Mouse (Mus musculus): ENCODE results near the gene Dpp10.

The Dpp10 gene

DNA sequence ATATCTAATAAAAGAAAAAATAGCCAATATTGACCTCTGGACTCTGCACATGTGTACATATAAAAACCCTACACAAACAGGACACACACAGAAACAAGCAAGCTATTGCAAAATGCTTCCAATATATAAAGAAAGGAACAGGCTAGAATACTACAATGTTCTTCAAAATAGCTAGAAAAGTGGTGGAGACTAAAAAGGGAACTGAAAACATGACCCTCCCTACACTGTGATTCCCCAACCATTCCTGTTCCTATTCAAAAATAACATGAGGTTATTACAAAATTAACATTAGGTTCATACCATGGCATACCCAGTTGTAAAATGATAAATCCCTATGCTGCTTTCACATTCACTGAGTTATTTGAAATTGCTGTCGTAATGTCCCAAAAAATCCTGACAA is 125.8 kb downstream of the Dpp10 start:
- no peak for DNase-seq (ENCODE audit: low spot score)

DNA sequence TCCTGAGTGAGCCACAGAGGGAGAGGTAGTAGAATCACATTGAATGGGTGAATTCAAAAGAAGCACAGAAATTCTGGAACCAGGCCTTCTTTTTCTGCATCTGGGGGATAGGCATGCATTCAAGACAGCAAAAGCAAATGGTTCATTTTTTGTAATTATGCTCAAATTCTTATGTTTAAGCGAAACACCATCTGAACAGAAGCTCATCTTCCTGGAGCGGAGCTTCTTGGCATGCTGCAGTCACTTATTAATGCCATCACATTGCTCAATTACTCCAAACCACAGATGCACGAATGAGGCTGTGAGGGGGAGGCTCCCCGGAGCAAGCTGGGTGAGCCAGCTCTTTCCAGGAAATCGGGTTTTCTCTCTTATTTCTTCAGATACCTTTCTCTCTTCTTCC is 142.7 kb downstream of the Dpp10 start:
- DNase-seq (ENCODE audit: low spot score) = no peak

DNA sequence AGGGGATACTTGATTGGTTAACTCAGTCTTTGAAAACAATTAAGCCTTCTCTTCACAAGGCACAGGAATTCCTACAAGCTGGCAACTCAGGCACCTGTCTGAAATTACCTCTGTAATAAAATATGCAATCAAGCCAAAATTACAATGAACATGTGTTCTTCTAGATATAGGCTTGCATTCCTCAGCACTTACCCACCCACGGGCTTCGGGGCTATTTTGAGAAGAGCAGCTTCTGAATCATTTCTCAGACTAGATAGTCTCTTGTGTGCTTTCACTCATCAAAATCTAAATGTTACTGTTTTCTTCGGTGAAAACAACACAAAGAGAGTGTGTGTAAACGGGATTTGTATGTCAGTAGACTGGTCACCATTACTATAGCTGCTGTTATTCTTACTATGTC is 144.1 kb downstream of the Dpp10 start:
- no peak for DNase-seq (ENCODE audit: low spot score)

DNA sequence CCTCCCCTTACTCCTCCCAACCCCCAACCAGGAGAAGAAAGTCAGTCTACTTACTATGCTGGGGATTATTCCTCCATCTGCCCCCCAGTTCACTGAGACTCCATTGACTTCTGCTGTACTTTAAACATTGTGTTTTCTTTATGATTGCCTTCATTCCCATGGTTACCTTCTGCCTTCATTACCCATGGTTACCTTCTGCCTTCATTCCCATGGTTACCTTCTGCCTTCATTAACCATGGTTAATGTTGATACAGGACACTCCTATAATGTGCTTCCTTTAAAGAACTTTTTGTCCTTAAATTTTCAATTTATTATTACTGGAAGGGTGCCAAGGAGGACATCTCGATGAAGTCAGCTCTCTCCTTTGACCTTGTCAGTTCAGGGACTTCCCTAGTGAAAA is 158.1 kb downstream of the Dpp10 start:
- no peak for DNase-seq (ENCODE audit: low spot score)

DNA sequence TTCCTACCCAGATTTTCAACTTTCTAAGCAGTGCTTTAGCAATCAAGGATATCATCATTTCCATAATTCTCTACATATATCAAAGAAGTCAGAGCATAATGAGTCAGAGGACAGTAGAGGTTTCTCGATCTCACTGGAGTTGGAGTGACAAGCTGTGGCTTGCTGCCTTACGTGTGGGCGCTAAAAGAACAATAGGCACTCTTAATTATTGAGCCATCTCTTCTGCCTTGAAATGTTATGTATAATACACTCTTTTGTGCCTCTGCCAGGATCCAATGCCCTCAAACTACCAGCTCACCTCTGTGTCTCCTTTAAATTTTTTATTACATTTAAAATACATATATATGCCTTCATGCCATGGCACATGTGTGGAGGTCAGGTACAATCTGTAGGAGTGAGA is 198.5 kb downstream of the Dpp10 start:
- DNase-seq (ENCODE audit: low spot score) = no peak

DNA sequence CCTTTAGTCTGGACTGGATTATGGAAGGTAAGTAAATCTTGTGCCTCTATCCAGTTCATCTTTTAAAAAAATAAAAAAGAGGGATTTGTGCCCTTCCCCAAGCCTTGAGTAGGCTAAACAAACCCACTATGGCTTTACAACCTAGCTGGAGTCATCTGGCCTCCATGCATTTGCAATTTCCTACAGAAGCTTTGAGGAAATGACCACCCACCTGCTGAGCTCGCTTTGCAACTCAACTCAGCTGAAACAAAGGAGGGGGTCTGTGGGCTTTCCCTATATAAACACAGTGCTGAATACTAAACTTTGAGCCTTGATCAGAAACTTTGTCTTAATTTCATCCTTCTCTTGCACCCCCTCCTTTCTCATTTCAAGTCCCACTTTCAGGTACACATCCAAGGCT is 244.2 kb downstream of the Dpp10 start:
- DNase-seq (ENCODE audit: low spot score) = no peak

DNA sequence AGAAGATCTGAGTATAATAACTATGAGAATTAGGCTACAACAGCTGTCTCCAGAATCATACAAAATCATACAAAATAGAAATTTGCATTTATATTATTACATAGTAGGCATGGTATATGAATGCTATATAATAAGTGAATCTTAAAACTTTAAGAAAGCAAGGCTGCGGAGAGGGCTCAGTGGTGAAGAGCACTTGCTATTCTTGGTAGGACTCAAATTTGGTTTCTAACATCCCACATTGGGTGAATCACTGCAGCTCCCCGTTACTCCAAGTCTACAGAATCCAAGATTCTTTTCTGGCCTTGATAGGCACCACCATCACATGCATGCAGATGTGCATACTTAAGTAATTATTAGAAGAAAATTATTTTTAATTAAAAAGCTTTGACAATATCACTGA is 279.8 kb downstream of the Dpp10 start:
- DNase-seq (ENCODE audit: low spot score) = no peak

DNA sequence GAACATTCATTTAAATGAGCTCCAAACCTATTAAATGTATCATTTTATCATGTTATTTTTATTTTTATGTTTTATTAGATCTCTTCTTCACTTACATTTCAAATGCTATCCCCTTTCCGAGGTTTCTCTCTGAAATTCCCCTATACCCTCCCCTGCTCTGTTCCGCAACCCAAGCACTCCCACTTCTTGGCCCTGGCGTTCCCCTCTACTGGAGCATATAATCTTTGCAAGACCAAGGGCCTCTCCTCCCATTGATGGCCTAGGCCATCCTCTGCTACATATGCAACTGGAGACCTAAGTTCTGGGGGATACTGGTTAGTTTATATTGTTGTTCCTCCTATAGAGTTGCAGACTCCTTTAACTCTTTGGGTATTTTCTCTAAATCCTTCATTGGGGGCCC is 283.1 kb downstream of the Dpp10 start:
- DNase-seq (ENCODE audit: low spot score) = no peak

DNA sequence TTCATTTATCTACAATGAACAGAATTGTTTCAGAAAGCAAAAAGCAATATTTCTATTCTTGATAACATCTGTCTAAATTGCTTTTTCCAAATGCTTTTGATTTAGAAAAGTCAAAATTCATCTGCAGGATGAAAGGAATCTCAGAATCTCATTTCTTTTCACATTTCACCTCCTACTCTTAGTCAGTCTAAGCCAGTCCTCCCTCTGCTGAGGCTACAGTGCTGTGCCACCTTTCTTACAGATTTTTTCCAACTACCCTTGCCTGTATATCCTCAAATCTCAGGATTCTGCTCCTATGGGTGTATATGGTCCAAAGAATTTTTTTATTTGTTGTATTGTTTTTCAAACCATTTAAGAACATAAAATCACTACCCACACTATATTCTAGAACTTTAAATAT is 289.3 kb downstream of the Dpp10 start:
- no peak for DNase-seq (ENCODE audit: low spot score)

DNA sequence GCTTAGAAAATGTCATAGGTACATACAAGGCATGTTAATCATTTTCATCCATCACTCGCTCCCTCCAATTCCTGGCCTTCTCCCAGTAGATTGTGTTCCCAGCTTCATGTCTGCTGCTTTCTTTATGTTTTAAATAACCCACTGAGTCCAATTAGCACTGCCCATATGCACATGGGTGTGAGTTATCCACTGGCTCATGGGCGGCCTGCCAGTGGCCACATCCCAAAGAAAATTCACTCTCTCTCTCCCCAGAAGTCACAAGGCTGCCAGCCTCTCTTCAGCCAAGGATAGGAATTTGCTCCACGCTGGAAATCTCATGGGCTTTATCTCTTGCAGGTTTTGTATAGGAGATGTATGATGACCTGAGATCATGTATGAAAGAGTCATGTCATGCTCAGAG is 338.1 kb downstream of the Dpp10 start:
- DNase-seq (ENCODE audit: low spot score) = no peak

DNA sequence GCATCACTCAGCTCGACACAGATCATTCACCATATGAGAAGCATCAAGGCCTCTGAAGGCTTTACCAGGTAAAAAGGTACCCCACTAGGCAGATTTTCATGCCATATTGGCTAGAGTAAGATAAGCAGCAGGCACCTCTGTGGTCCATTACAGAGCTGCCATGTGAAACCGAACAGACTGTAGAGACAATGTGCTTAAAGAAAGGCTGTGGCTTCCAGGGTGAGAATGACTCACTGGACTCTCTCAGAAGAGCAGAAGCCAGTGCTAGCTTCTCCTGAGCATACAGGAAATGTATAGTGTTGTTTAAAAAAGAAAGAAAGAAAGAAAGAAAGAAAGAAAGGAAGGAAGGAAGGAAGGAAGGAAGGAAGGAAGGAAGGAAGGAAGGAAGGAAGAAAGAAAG is 386.9 kb downstream of the Dpp10 start:
- DNase-seq (ENCODE audit: low spot score) = no peak

DNA sequence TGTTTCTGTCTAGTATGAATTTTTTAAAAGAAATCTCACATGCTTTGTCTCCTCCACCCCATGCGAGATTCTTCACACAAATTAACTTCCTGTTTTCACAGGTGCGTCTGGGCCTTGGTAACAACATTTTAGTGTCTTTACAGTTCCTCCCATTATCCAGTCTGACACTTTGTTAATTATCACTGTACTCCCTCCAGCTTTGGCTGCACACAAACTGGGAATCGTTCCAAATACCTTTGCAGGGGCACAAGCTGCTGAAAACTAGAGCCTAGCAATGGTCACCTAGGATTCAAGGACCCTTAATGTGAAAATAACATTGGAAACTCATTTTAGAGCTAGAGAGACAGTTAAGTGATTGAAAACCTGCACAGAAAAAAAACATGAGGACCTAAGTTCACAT is 388.8 kb downstream of the Dpp10 start:
- no peak for DNase-seq (ENCODE audit: low spot score)

DNA sequence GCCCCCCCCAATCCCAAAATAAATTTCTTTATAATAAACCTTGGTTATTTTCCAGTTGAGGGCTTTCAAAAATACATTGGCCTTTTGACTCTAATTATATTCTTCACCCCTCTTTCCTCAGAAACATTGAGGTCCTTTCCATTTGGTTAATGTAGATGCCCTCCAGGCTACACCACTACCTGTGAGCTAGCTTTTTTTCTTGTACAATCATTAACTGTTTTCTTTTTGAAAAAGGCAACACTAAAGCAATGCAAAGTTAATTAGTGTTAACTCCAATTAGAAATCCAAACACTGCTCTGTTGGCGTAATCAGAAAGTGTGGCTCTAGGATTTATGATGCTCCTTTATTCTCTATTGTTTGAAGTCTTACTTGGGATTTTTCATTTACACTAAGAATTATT is 407.5 kb downstream of the Dpp10 start:
- no peak for DNase-seq (ENCODE audit: low spot score)

DNA sequence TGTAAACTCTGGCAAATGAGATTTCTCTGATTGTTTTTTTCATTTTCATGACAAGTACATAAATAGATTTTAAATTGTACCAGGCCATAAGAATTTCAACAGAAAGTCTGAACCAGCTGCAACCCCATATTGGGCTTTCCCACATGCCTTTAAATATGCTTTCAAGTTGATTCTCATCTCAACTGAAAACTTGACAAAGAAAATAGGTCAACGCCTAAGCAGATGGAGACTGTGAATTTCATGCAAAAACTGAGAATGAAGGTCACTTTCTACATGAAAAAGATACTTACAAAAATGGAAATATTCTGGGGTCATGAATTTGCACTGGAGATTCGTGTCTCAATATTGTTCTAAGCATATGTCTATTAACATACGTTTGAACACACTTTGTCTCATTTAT is 417.1 kb downstream of the Dpp10 start:
- no peak for DNase-seq (ENCODE audit: low spot score)

DNA sequence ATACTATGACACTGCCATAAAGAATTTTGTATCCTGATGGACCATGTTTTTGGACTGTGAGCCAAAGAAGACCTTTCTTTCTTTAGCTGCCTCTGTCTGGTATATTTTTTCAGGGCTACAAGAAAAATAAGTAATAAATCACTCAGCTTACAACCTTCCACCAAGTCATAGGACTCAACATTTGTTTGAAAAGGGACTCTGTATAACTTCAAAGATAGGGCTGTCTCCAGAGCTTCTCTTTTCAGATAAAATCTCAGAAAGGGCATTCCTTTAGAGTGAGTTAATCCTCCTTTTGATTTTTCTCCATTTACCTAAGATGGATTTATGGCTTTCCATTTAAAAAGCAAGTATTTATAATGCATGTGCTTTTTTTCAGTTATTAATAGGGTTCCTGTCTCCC is 460.5 kb downstream of the Dpp10 start:
- no peak for DNase-seq (ENCODE audit: low spot score)

DNA sequence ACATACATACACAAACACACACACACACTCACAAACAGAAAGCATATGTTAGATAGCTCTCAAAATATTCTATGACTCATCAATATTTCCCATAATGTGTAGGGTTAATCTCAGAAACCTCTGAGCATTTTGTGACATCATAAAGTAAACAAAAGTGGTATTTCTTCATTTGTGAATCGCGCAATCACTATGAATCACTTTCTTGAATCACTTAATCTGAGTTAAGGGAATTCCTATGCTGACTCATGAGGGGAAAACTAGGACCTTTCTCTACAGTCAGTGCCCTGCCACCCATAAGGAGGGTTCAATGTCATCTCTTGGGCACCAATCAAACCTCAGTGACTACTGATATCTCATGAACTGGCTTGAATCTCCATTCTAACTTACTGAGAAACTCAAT is 465.2 kb downstream of the Dpp10 start:
- no peak for DNase-seq (ENCODE audit: low spot score)

DNA sequence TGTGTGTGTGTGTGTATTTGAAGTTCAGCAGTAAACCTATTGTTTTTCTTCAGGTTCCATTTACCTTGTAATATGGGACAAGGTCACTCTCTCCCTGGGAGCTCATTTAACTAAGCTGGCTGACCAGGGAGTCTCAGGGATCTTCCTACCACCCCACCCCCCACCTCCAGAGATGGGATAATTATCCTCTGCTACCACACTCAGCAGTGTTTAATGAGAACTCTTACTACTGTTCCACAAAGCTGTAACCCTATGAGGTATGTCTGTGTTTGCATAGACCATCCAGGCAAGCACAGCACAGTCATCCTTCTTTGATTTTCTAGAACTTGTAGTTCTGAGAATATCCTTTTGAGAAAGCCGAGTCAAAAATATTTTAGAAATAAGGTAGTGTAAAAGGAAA is 471.6 kb downstream of the Dpp10 start:
- no peak for DNase-seq (ENCODE audit: low spot score)

DNA sequence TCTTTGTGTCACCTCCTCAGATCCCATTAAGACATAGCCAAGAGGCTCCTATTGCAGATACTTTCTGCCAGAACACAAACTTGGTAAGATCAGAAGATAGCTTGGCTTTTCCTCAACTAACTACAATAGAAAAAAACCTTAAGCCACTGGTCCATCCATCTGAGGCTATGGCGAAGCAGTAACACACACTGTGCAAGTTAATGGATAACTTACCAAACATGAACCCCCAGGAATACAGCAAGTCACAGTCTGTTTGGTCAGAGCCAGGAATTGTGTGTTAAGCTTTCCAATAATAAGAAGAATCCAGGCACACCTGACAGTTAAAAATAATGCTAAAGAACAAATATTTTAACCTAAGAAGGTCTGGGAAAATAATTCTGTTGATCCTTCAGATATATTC is 502.9 kb downstream of the Dpp10 start:
- no peak for DNase-seq (ENCODE audit: low spot score)

DNA sequence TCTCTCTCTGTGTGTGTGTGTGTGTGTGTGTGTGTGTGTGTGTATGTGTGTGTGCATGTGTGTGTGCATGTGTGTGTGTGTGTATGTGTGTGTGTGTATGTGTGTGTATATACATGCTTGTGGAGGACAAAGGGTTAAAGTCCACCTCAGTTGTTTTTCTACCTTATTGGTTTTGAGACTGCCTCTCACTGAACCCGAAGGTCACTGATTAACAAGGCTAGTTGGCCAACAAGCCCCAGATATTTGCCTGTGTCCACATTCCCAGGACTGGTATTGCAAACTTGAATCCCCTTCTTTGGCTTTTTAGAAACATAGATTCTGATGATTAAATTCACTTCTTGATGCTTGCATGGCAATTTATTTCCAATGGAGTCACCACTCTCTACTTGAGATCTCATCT is 577.6 kb downstream of the Dpp10 start:
- no peak for DNase-seq (ENCODE audit: low spot score)

DNA sequence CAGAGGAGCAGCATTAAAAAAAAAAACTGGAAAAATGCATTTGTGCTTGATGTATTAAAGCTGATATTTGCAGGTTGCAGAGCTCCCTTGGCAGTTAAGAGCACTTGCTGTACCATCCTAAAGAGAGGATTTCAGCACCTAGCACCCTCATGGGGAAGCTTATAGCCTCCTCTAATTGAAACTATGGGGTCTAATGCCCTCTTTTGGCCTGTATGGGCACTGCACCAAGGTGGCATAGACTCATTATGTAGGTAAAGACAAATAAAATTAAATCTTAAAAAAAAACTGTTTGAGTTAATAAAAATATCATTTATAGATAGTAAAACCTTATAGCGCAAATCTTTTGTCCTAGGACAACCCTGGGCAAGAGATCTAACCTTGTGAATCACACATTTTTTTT is 631.2 kb downstream of the Dpp10 start:
- peak; percentile 3 for DNase-seq (ENCODE audit: low spot score)

DNA sequence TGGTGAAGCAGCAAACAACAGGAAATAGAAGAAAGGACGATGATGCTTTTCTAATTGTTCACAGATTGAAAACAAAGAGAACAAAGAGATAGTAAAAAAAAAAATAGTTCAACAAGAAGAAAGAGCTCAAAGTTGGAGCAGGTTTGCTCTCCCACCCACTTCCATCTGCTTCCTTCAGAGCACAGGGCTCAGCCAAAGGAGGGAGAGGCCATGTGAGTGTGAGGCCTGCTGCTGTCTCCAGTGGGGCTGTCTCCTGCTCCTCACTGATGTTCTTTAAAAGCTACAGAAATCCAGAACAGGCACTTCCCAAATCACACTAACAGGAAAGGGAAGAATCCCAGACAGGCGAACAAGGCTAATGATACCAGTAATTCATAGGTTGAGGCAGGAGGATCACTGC is 694.1 kb downstream of the Dpp10 start:
- DNase-seq (ENCODE audit: low spot score) = no peak

DNA sequence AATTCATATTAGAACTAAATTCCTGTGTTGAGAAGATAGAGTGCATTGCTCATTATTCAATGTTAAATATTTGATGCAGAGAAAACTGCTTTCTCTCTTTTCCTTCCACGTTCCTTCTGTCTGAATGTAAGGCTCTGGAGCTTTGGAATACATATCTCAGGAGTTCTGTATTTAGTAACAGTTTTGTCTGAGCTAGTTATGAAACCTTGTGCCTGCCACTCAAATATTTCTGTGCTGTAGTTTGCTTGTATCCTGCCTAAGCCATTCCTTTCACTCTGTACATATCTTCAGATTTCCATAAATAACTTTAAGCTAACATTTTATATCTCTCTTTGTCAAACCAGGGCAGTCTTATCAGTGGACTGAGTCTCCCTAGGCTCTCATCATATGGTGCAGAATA is 707.5 kb downstream of the Dpp10 start:
- no peak for DNase-seq (ENCODE audit: low spot score)

DNA sequence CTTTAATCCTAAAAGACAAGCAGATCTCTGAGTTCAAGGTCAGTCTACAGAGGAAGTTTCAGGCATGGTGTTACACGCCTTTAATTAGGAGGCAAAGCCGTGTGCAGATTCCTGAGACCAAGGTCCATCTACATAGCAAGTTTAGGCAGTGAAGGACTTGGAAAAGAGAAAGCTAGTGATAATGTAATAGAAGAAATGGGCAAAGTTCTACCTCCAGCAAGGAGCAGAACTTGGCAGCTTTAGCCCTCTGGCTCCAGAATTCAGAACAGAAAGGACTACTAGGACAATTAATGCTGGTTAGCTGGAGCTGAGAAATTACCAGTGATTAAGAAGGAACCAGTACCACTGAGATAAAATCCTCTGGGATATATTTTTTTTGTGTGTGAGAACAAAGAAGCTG is 728.5 kb downstream of the Dpp10 start:
- DNase-seq (ENCODE audit: low spot score) = no peak

All from retina, embryonic 14.5 days (tissue).